Mouse (Mus musculus): ENCODE results near the gene Ccdc34. TPM values are rescaled to one million over a fixed set of nuclear protein-coding genes. Genes with fewer than 3 reads are reported as not detected.

Ccdc34 gene
- total and polyA plus RNA-seq, 3 experiments, result 17.2 to 44.6 (median 22.4) TPM

GRCm38 (mm10) chr2:110176761-110177400 lies 159.3 kb downstream of the Ccdc34 start:
- Histone ChIP-seq H3K27ac (ENCODE audit: insufficient read depth, low read depth) (no peak overlapping the region), H3K4me2 (ENCODE audit: insufficient read depth, low read depth, poor library complexity, severe bottlenecking) (no peak overlapping the region), H3K27me3 (replicated peaks) (no peaks in the 10 kb centered on the region), H3K9me3 (replicated peaks; ENCODE audit: low read length) (no peaks in the 10 kb centered on the region), H3K4me3 (replicated peaks in 1 of 3; ENCODE audit: low read depth in 2 of 3, low read length in 2 of 3, poor library complexity in 1 of 3) (no peak overlapping the region), H3K9ac (ENCODE audit: insufficient read depth, low read depth) (no peak overlapping the region), H3K79me2 (replicated peaks; ENCODE audit: control insufficient read depth, extremely low read depth, insufficient read depth, poor library complexity, severe bottlenecking) (no peaks in the 10 kb centered on the region), H3K4me1 (ENCODE audit: control insufficient read depth in 1 of 2, insufficient read depth in 2 of 2) (no peaks in the 10 kb centered on the region), H3K36me3 (replicated peaks in 1 of 2; ENCODE audit: control insufficient read depth in 1 of 2, insufficient read depth in 1 of 2, low read length in 1 of 2) (no peaks in the 10 kb centered on the region)
- dilution Hi-C loops (cut with MboI; ENCODE audit: extremely low pct_ligation_motif_present, extremely low pct_unique_long_range_greater_than_20kb, low sequenced_read_pairs) (no loop called here), in situ Hi-C loops (cut with MboI; ENCODE audit: low pct_ligation_motif_present, low pct_unique_long_range_greater_than_20kb, low sequenced_read_pairs) (no loop called here)
- TF ChIP-seq EP300 (IDR thresholded peaks at IDR 0.05; ENCODE audit: low read length), result no peak
- TF ChIP-seq ZC3H11A (IDR thresholded peaks at IDR 0.05; ENCODE audit: low read depth, low read length), result no peak
- TF ChIP-seq E2F4 (IDR thresholded peaks at IDR 0.05; ENCODE audit: insufficient replicate concordance, low read depth, low read length), result no peak
- TF ChIP-seq TBP (conservative IDR thresholded peaks at IDR 0.05; ENCODE audit: low read depth, low read length), result no peak
- no peak for TF ChIP-seq MAZ (IDR thresholded peaks at IDR 0.05; ENCODE audit: low read depth, low read length)
- TF ChIP-seq NELFE (IDR thresholded peaks at IDR 0.05; ENCODE audit: low read depth, low read length), result no peak
- TF ChIP-seq TCF12 (IDR thresholded peaks at IDR 0.05; ENCODE audit: low read depth, low read length), result no peak
- TF ChIP-seq KAT2A (IDR thresholded peaks at IDR 0.05; ENCODE audit: insufficient replicate concordance, low read length), result no peak
- TF ChIP-seq POLR2AphosphoS2 (IDR thresholded peaks at IDR 0.05; ENCODE audit: low read depth, low read length), result no peak
- no peak for TF ChIP-seq MAFK (IDR thresholded peaks at IDR 0.05; ENCODE audit: insufficient replicate concordance, low read length)
- no peak for TF ChIP-seq POLR2A (IDR thresholded peaks at IDR 0.05; ENCODE audit: low read depth, low read length)
- TF ChIP-seq ZMIZ1 (IDR thresholded peaks at IDR 0.05; ENCODE audit: low read depth, low read length), result no peak
- TF ChIP-seq CHD1 (IDR thresholded peaks at IDR 0.05; ENCODE audit: low read depth, low read length), result no peak
- TF ChIP-seq CHD2 (IDR thresholded peaks at IDR 0.05; ENCODE audit: low read length), result no peak
- no peak for TF ChIP-seq RAD21 (IDR thresholded peaks at IDR 0.05; ENCODE audit: low read depth, low read length)
- no peak for TF ChIP-seq MYC (IDR thresholded peaks at IDR 0.05; ENCODE audit: low read depth, low read length)
- TF ChIP-seq USF1 (IDR thresholded peaks at IDR 0.05; ENCODE audit: low read depth, low read length), result no peak
- TF ChIP-seq ELF1 (IDR thresholded peaks at IDR 0.05; ENCODE audit: low read depth, low read length), result no peak
- TF ChIP-seq RCOR1 (conservative IDR thresholded peaks at IDR 0.05; ENCODE audit: low read depth, low read length), result no peak
- no peak for DNase-seq (ENCODE audit: extremely low read depth)

GRCm38 (mm10) chr2:110177406-110177805 lies 159.8 kb downstream of the Ccdc34 start:
- H3K36me3 ChIP-seq (replicated peaks in 1 of 2; ENCODE audit: control insufficient read depth in 1 of 2, insufficient read depth in 1 of 2, low read length in 1 of 2), result no peaks in the 10 kb centered on the region
- H3K4me2 ChIP-seq (ENCODE audit: insufficient read depth, low read depth, poor library complexity, severe bottlenecking), result no peak overlapping the region
- DNase-seq (ENCODE audit: extremely low read depth), result no peak
- TF ChIP-seq CTCF (conservative IDR thresholded peaks at IDR 0.05 in 1 of 2, IDR thresholded peaks at IDR 0.05 in 1 of 2; ENCODE audit: low read depth in 2 of 2, low read length in 2 of 2), result no peak
- no peak for TF ChIP-seq RAD21 (IDR thresholded peaks at IDR 0.05; ENCODE audit: low read depth, low read length)
- TF ChIP-seq MAFK (IDR thresholded peaks at IDR 0.05; ENCODE audit: insufficient replicate concordance, low read length), result no peak
- TF ChIP-seq ETS1 (conservative IDR thresholded peaks at IDR 0.05; ENCODE audit: low read depth, low read length), result no peak
- TF ChIP-seq NELFE (IDR thresholded peaks at IDR 0.05; ENCODE audit: low read depth, low read length), result no peak
- TF ChIP-seq JUN (IDR thresholded peaks at IDR 0.05; ENCODE audit: insufficient read depth, low read depth, low read length), result no peak
- no peak for TF ChIP-seq ELF1 (IDR thresholded peaks at IDR 0.05; ENCODE audit: low read depth, low read length)
- TF ChIP-seq RCOR1 (conservative IDR thresholded peaks at IDR 0.05; ENCODE audit: low read depth, low read length), result no peak
- TF ChIP-seq NRF1 (IDR thresholded peaks at IDR 0.05; ENCODE audit: low read depth, low read length), result no peak
- H3K9ac ChIP-seq (ENCODE audit: insufficient read depth, low read depth), result no peak overlapping the region
- in situ Hi-C loops (cut with MboI; ENCODE audit: low pct_ligation_motif_present, low pct_unique_long_range_greater_than_20kb, low sequenced_read_pairs) (no loop called here), dilution Hi-C loops (cut with MboI; ENCODE audit: extremely low pct_ligation_motif_present, extremely low pct_unique_long_range_greater_than_20kb, low sequenced_read_pairs) (no loop called here)
- no peak overlapping the region for H3K4me3 ChIP-seq (replicated peaks in 1 of 3; ENCODE audit: low read depth in 2 of 3, low read length in 2 of 3, poor library complexity in 1 of 3)
- H3K4me1 ChIP-seq (ENCODE audit: control insufficient read depth in 1 of 2, insufficient read depth in 2 of 2), result no peaks in the 10 kb centered on the region
- H3K27ac ChIP-seq (ENCODE audit: insufficient read depth, low read depth), result no peak overlapping the region
- H3K79me2 ChIP-seq (replicated peaks; ENCODE audit: control insufficient read depth, extremely low read depth, insufficient read depth, poor library complexity, severe bottlenecking), result no peaks in the 10 kb centered on the region
- H3K27me3 ChIP-seq (replicated peaks), result no peaks in the 10 kb centered on the region
- H3K9me3 ChIP-seq (replicated peaks; ENCODE audit: low read length), result no peaks in the 10 kb centered on the region
